13 mouse cellular contexts compared by ENCODE assay signal in the genomic region with DNA sequence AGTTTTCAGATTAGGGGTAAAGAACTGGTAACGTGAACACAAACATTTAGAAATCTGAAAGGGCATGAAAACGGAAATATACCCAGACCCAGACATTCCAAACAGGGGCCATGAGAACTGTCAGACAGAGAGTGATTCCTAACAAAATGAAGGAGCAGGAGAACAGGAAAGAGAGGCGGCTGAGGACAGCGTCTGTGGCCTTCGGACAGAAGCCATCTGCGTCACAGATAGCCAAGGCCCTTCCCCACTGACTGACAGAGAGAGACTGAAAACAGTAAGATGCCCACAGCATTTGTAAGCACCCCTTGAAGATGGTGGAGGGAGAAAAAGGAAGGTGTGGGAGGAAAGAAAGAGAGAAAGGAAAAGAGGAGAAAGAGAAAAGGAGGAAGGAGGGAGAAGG.
"Had no signal": no experiment of that assay in that cellular context is flagged by ENCODE, and none has a peak within 500 bp of the region (broad histone marks: within the 10 kb centered on the region; RNA-seq: fewer than 3 reads in every experiment).

No protein-coding gene starts in this region.

- DNase-seq: kidney, adult 8-10 months; kidney, postnatal 14 days; left cerebral cortex, postnatal 4 days; liver, postnatal 0 days; lung, postnatal 10 days; lung, postnatal 4 days; right cerebral cortex, adult 18-20 months; right cerebral cortex, postnatal 14 days; right cerebral cortex, postnatal 4 days; thymus, adult 2 months; thymus, postnatal 14 days; thymus, postnatal 4 days had no signal

- ATAC-seq: liver, postnatal 0 days; midbrain, embryonic 15.5 days had no signal
